Mouse (Mus musculus): ENCODE data around the gene Prpf31. TPM values are rescaled to one million over a fixed set of nuclear protein-coding genes. Genes with fewer than 3 reads are reported as not detected.
A peak's percentile ranks its signal among the peaks of the same experiment; 100 is the strongest.

Prpf31 gene
- polyA plus RNA-seq, 1 experiment from 2014 or later: 148 TPM

DNA sequence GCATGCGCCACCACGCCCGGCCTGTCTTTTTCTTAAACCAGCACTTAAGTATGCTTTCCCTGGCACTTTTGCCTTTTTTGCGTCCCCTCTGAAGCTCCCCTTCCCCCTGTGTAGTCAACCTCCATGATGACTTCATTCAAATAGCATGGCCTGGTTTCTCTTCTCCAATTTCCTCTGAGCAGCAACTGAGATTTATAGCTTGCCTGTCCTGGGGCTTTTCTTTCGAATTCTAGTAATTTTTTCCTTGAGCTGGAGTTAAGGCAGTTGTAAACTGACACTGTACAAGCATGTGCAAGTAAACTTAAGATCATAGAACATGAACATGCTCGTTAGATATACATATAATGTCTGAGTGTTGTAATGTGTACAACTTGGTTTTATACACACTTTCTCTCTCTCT is 22.4 kb upstream of the Prpf31 start:
- Histone ChIP-seq H3K36me3 (no peaks in the 10 kb centered on the region), H3K4me3 (no peak overlapping the region), H3K9me3 (0 out of 2 replicates have a peak, but pooled peaks cover 4% of the 10 kb centered on the region), H3K4me1 (replicated peaks) (no peaks in the 10 kb centered on the region), H3K27me3 (ENCODE audit: insufficient read depth, poor library complexity, severe bottlenecking) (no peaks in the 10 kb centered on the region), H3K27ac (no peak overlapping the region)
- no peak for DNase-seq (ENCODE audit: low spot score)
- WGBS: 90% methylated on average over 6 of the region's 6 CpGs

DNA sequence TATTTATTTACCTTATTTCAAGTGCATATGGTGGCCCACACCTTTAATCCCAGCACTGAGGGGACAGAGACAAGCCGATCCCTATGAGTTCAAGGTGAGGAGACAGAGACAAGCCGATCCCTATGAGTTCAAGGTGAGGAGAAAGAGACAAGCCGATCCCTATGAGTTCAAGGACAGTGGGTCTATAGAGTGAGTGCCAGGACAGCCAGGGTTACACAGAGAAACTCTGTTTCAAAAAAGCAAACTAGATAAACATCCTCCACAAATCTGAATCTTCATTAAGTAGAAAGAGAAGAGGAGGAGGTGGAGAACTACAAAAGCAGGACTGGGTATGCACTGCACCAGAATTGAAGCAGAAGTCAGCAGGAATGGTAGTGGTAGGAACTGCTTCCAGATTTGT is 21.1 kb upstream of the Prpf31 start:
- Histone ChIP-seq H3K9me3 (0 out of 2 replicates have a peak, but pooled peaks cover 4% of the 10 kb centered on the region), H3K4me1 (replicated peaks) (no peaks in the 10 kb centered on the region), H3K27me3 (ENCODE audit: insufficient read depth, poor library complexity, severe bottlenecking) (no peaks in the 10 kb centered on the region), H3K36me3 (no peaks in the 10 kb centered on the region), H3K4me3 (no peak overlapping the region), H3K27ac (no peak overlapping the region)
- WGBS: 89% methylated on average over 3 of the region's 3 CpGs
- DNase-seq (ENCODE audit: low spot score): no peak

DNA sequence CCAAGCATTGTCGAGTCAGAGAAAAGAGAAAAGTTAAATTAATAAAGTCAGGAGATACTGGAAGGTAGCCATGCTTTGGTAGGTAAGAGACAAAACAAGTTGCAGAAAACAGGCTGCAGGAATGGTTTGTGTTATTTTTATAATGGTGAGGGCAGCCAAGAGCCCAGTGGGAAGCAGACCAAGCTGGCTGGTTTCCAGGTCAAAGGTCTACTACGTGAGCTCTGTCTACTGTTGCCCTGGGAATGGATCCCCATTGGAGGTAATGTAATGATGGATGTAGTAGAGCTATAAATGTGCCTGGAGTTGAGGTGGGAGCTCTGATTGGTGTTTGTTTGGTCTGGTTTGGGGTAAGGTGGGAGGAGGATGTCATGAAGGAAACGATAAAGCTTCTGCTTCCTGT is 20.7 kb upstream of the Prpf31 start:
- no peaks in the 10 kb centered on the region for H3K36me3 ChIP-seq
- H3K9me3 ChIP-seq: 0 out of 2 replicates have a peak, but pooled peaks cover 4% of the 10 kb centered on the region
- 63% methylated on average over 3 of the region's 3 CpGs for WGBS
- H3K27ac ChIP-seq: no peak overlapping the region
- no peak for DNase-seq (ENCODE audit: low spot score)
- no peak overlapping the region for H3K4me3 ChIP-seq
- no peaks in the 10 kb centered on the region for H3K4me1 ChIP-seq (replicated peaks)
- no peaks in the 10 kb centered on the region for H3K27me3 ChIP-seq (ENCODE audit: insufficient read depth, poor library complexity, severe bottlenecking)

DNA sequence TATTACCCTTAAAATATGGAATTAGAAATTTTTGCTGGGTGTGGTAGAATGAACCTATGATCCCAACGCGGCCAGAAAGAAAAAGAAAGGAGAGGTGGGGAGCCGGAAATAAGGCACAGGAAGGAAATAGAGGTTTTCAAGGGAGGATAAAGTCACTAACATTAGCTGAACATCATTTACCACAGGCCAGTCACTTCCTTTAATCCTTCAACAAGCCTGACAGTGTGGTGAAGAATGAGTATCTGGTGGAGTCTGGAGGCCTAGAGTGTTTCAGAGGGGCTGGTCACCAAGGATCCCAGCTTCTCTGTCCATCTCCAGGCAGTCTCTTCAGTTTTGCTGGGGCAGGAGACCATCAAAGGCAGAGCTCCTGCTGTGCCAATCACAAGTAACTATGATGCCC is 19.3 kb upstream of the Prpf31 start:
- Histone ChIP-seq H3K27ac (no peak overlapping the region), H3K36me3 (no peaks in the 10 kb centered on the region), H3K27me3 (ENCODE audit: insufficient read depth, poor library complexity, severe bottlenecking) (no peaks in the 10 kb centered on the region), H3K4me3 (no peak overlapping the region), H3K9me3 (0 out of 2 replicates have a peak, but pooled peaks cover 4% of the 10 kb centered on the region), H3K4me1 (replicated peaks) (no peaks in the 10 kb centered on the region)
- 91% methylated on average over 3 of the region's 3 CpGs for WGBS
- DNase-seq (ENCODE audit: low spot score): no peak

DNA sequence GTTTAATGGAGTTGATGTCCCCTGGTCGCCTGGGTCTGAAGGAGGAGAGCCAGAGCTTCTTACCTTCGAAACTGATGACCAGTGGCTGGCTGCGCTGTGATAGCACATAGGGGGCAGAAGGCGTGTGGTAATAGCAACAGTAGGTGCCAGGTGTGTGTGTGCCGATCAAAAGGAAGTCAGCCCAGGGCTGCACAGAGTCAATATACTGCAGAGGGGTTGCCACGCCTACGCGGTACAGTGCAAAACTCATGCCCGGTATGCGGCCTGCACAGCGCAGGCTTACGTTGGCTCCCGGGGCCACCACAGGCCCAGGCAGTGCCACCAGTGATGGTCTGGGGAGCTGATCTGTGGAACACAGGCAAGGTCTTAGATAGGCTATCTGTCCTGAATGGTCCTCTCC is 18.8 kb upstream of the Prpf31 start:
- Histone ChIP-seq H3K4me1 (replicated peaks) (no peaks in the 10 kb centered on the region), H3K36me3 (no peaks in the 10 kb centered on the region), H3K9me3 (0 out of 2 replicates have a peak, but pooled peaks cover 4% of the 10 kb centered on the region), H3K4me3 (no peak overlapping the region), H3K27ac (no peak overlapping the region), H3K27me3 (ENCODE audit: insufficient read depth, poor library complexity, severe bottlenecking) (no peaks in the 10 kb centered on the region)
- 90% methylated on average over 13 of the region's 13 CpGs for WGBS
- DNase-seq (ENCODE audit: low spot score): no peak

DNA sequence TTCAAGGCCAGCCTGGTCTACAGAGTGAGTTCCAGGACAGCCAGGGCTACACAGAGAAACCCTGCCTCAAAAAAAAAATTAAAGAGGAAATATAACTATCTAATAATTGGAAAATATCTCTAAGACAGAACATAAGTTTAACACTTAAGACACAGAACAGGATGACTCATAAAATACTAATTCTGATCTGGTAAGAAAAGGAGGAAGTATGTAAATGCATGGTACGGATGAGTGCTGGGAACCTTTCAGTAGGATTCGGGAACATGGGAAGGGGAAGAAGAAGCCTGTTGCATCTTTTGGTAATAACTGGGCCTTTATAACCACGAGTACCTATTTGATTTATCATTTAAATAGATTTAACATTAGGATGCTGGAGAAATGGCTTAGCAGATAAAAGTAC is 15.8 kb upstream of the Prpf31 start:
- H3K4me1 ChIP-seq (replicated peaks): peaks cover 7% of the 10 kb centered on the region
- H3K27ac ChIP-seq: no peak overlapping the region
- no peak for DNase-seq (ENCODE audit: low spot score)
- WGBS: 84% methylated on average over 3 of the region's 3 CpGs
- H3K36me3 ChIP-seq: peaks cover 5% of the 10 kb centered on the region; the same call in 1 of the 2 replicates
- H3K4me3 ChIP-seq: no peak overlapping the region
- H3K9me3 ChIP-seq: 0 out of 2 replicates have a peak, but pooled peaks cover 4% of the 10 kb centered on the region
- H3K27me3 ChIP-seq (ENCODE audit: insufficient read depth, poor library complexity, severe bottlenecking): no peaks in the 10 kb centered on the region

DNA sequence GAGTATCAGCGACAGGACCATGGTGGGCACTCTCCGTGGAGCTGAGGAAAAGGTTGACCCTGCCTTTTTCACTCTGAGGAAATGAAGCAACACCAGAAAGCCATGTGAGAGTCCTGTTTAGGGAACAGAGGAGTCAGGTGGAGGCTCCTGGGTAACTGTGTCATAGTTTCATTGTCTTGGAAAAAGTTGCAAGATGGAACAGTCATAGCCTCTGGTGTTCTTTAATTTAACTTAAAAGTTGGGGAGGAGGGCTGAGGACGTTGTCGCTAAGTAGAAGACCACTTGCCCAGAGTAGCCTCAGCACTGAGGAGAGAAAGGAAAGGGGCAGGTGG is 13.8 kb upstream of the Prpf31 start, which contains the start of gene Oscar:
Gene Oscar (minus strand): TSS at position 101 of the 332 bp plus-strand sequence.
- H3K4me1 ChIP-seq (replicated peaks): peaks cover 7% of the 10 kb centered on the region
- WGBS: 82% methylated on average over 4 of the region's 4 CpGs
- 0 out of 2 replicates have a peak, but pooled peaks cover 2% of the 10 kb centered on the region for H3K9me3 ChIP-seq
- H3K27me3 ChIP-seq (ENCODE audit: insufficient read depth, poor library complexity, severe bottlenecking): no peaks in the 10 kb centered on the region
- no peak within 1 kb of the TSS for H3K27ac ChIP-seq
- peaks cover 25% of the 10 kb centered on the region for H3K36me3 ChIP-seq
- H3K4me3 ChIP-seq: peak within 1 kb of the TSS; percentile 81
- no peak for DNase-seq (ENCODE audit: low spot score)

DNA sequence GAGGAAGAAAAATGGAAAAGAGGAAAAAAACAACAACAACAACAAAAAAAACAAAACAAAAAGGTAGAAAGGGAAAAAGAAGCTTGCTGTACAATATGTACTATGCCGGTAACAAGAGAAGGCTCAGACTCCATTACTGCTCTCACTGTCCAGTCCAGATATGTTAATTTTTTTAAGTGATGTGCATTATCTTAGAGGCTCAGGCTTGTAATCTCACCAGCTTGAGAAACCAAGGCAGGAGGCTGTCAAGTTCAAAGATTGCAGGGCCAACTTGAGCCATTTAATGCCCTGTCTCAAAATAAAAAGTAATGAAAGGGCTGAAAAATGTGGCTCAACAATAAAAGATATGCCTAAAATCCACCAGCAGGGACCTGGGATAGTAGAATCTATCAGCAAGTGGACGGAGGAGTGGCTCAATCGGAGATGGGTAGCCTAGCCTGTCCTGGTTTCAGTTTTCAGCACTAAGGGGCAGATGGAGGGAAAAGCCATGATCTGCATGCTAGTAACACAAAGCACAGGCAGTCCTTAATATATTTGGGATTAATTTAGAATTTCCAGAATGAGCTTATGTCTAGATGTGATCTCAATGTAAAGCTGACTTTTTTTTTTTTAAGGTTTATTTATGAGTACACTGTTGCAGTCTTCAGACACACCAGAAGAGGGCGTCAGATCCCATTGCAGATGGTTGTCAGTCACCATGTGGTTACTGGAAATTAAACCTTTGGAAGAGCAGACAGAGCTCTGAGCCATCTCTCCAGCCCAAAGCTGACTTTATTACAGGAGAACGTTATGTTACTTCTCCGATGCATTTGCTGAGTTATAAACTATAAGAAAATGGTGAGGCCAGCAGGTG is 13.2 kb upstream of the Prpf31 start:
- H3K4me3 ChIP-seq: peak overlapping the region; percentile 81
- H3K4me1 ChIP-seq (replicated peaks): peaks cover 7% of the 10 kb centered on the region
- no peak overlapping the region for H3K27ac ChIP-seq
- H3K36me3 ChIP-seq: peaks cover 26% of the 10 kb centered on the region
- H3K27me3 ChIP-seq (ENCODE audit: insufficient read depth, poor library complexity, severe bottlenecking): no peaks in the 10 kb centered on the region
- DNase-seq (ENCODE audit: low spot score): no peak
- WGBS: 45% methylated on average over 6 of the region's 6 CpGs
- no peaks in the 10 kb centered on the region for H3K9me3 ChIP-seq

DNA sequence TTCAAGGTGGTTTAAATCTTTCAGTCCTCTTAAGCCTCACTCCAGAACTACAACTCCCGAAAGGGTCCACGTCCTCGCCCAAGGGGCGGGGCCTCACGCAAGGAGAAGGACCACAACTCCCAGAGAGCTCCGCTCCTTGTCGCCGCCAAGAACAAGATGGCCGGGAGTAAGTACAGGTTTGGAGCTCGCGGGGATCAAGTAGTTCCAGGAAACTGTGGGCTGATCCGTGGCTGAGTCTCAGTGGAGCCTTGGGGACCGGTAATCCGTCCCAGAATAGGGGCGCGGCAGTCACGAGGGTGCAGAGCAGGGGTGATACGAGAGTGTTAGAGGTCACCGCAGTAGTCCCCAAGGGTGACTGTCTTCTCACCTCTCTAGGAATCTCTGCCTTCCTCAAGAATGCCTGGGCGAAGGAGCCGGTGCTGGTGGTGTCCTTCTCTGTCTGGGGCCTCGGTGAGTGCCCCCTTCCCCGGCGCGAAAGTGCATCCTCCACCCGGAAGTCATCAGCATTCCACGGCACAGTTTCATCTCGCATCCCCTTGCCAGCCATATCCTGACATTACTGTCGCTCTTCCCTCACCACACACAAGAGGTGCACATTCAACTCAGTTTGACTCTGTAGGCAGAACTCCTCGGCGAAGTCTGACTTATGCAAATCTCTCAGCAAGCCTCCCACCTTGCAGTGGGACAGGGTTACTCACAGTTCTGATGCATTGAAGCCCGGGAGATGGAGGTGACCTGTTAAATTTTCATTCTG is 12.4 kb upstream of the Prpf31 start, which contains the start of gene Ndufa3:
Gene Ndufa3 (plus strand): TSS at position 132 of the 754 bp plus-strand sequence.
- Histone ChIP-seq H3K27me3 (ENCODE audit: insufficient read depth, poor library complexity, severe bottlenecking) (no peaks in the 10 kb centered on the region), H3K4me1 (replicated peaks) (peaks cover 7% of the 10 kb centered on the region), H3K36me3 (peaks cover 35% of the 10 kb centered on the region), H3K9me3 (no peaks in the 10 kb centered on the region), H3K27ac (peak within 1 kb of the TSS; percentile 90), H3K4me3 (peak within 1 kb of the TSS; percentile 81)
- DNase-seq (ENCODE audit: low spot score): peak; percentile 86
- WGBS: 1% methylated on average over 32 of the region's 32 CpGs

DNA sequence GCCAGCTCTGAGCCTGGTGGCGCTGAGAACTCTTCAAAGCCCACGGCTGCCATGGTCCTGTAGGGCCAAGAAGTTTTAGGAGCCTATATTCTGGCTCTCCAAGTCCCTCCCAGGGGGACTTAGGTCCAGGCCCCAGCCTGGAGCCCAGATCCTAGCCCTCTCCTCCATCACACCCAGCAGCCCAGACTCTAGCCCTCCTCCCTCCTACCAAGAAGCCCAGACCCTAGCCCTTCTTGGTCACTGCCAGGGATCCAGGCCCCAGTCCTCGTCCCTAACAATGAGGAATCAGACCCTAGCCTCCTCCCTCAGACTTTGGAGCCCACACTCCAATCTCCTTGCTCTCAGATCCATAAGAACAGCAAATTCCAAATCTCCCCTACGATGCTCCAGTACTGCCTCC is 755 bp upstream of the Prpf31 start:
- H3K9me3 ChIP-seq: no peaks in the 10 kb centered on the region
- no peak for DNase-seq (ENCODE audit: low spot score)
- H3K4me3 ChIP-seq: peak overlapping the region; percentile 83
- 38% methylated on average over 4 of the region's 4 CpGs for WGBS
- peaks cover 52% of the 10 kb centered on the region for H3K36me3 ChIP-seq
- peaks cover 25% of the 10 kb centered on the region for H3K4me1 ChIP-seq (replicated peaks)
- H3K27ac ChIP-seq: peak overlapping the region; percentile 89
- no peaks in the 10 kb centered on the region for H3K27me3 ChIP-seq (ENCODE audit: insufficient read depth, poor library complexity, severe bottlenecking)

DNA sequence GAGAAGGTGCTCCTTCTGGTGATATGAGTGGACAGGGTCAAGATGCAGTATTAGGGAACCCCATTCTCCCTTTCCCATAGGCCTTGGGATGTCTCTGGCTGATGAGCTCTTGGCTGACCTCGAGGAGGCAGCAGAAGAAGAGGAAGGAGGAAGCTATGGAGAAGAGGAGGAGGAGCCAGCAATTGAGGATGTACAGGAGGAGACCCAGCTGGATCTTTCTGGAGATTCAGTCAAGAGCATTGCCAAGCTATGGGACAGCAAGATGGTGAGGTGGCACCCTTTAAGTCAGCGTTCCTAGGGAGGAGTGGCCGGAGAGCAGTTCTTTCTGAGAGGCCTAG is 662 bp downstream of the Prpf31 start:
- Histone ChIP-seq H3K4me1 (replicated peaks) (peaks cover 25% of the 10 kb centered on the region), H3K27me3 (ENCODE audit: insufficient read depth, poor library complexity, severe bottlenecking) (no peaks in the 10 kb centered on the region), H3K27ac (peak overlapping the region; percentile 89), H3K9me3 (no peaks in the 10 kb centered on the region), H3K36me3 (peaks cover 56% of the 10 kb centered on the region), H3K4me3 (peak overlapping the region; percentile 83)
- 56% methylated on average over 3 of the region's 3 CpGs for WGBS
- DNase-seq (ENCODE audit: low spot score): no peak

DNA sequence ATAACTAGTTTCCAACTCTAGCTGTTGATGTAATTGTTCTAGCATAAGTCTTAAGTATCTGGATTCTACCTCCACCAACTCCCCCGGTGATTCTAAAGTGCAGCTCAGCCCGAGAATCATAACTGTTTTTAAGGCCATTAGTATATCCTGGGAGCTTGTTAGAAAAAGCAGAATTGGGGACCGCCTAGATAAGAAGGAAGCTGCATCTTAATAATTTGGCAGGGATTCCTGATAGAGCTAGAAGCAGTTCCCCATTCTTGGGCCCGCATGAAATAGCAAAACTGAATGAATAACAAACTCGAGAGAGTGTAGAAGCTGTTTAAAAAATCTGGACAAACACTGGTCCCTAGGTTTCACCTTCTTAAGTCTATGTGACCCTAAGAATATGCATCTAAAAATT is 13.6 kb downstream of the Prpf31 start:
- Histone ChIP-seq H3K36me3 (peaks cover 58% of the 10 kb centered on the region), H3K9me3 (0 out of 2 replicates have a peak, but pooled peaks cover 3% of the 10 kb centered on the region), H3K27ac (no peak overlapping the region), H3K27me3 (ENCODE audit: insufficient read depth, poor library complexity, severe bottlenecking) (no peaks in the 10 kb centered on the region), H3K4me3 (peak overlapping the region; percentile 100; the same call in 1 of the 2 replicates), H3K4me1 (replicated peaks) (peaks cover 32% of the 10 kb centered on the region)
- WGBS: 70% methylated on average over 5 of the region's 5 CpGs
- DNase-seq (ENCODE audit: low spot score): no peak

DNA sequence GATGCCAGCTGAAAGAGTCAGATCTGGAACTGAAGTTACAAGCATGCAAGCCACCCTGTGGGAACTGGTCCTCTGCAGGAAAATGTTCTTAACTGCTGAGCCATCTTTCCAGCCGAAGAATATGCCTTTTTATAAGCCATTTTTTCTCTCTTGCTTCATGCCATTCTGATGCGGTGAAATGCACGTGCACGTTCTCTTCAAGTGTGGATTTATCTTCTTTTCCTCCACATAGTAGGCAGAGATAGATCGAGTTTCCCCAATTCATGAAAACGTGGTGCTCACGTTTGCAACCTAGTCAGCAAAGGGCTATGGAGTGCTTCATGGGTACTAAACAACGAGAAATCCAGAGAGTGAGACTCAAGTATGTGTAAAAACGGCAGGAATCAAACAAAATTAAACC is 14.1 kb downstream of the Prpf31 start:
- H3K4me3 ChIP-seq: peak overlapping the region; percentile 100
- peaks cover 58% of the 10 kb centered on the region for H3K36me3 ChIP-seq
- 0 out of 2 replicates have a peak, but pooled peaks cover 3% of the 10 kb centered on the region for H3K9me3 ChIP-seq
- H3K4me1 ChIP-seq (replicated peaks): peaks cover 36% of the 10 kb centered on the region
- no peaks in the 10 kb centered on the region for H3K27me3 ChIP-seq (ENCODE audit: insufficient read depth, poor library complexity, severe bottlenecking)
- no peak for DNase-seq (ENCODE audit: low spot score)
- 24% methylated on average over 9 of the region's 9 CpGs for WGBS
- peak overlapping the region; percentile 77; the same call in 1 of the 2 replicates for H3K27ac ChIP-seq

Data from hindbrain, embryonic 10.5 days (tissue).